Mouse (Mus musculus) inflammation-experienced regulatory T-cells (primary cell): ENCODE data around the gene Gmppb. TPM values are rescaled to one million over a fixed set of nuclear protein-coding genes. Genes with fewer than 3 reads are reported as not detected.

Source experiments
- polyA plus RNA-seq, 2 experiments: library from polyadenylated mRNA; unstranded; fragments of 100-300 nt; shearing (Covaris generic); gene quantifications; one replicate each; pipeline ENCODE4 v1.2.1; 2017

Gene Gmppb
- 10 to 100 TPM; 28.8 to 32.0 TPM for polyA plus RNA-seq

GRCm38 (mm10) chr9:108049016-108049455, at the start of gene Gmppb:
Gene Gmppb (plus strand): TSS chr9:108049242.

GRCm38 (mm10) chr9:108001922-108002770, 46.9 kb upstream of the Gmppb start, which contains the start of gene Ip6k1:
Gene Ip6k1 (plus strand): TSS chr9:108002501.

GRCm38 (mm10) chr9:108052885-108053664, 4.0 kb downstream of the Gmppb start, which contains the start of gene Amigo3:
Gene Amigo3 (plus strand): TSS chr9:108053159.

GRCm38 (mm10) chr9:108080168-108080567, 31.1 kb downstream of the Gmppb start, which contains the start of gene Mst1:
Gene Mst1 (plus strand): TSS chr9:108080436.

GRCm38 (mm10) chr9:108082988-108083431, 34.0 kb downstream of the Gmppb start, which contains the start of gene Rnf123:
Gene Rnf123 (minus strand): TSS chr9:108083346.

GRCm38 (mm10) chr9:108094184-108094941, 45.3 kb downstream of the Gmppb start, which contains the start of gene Apeh:
Gene Apeh (minus strand): TSS chr9:108094606.

Other genes with a start within 250 kb of the Gmppb start
- gene Rbm6, start 176.0 kb upstream of the Gmppb start, polyA plus RNA-seq, result 100 to 1,000 TPM in 1 of 2 experiments, 10 to 100 TPM in 1; 94.7 to 118 TPM
- 10 to 100 TPM; 22.2 to 26.6 TPM for gene Mon1a, start 161.1 kb upstream of the Gmppb start, polyA plus RNA-seq
- gene Mst1r, start 142.4 kb upstream of the Gmppb start, polyA plus RNA-seq, result 1 to 10 TPM in 1 of 2 experiments, under 1 TPM in 1; 0.17 to 3.5 TPM
- gene Actl11, start 120.8 kb upstream of the Gmppb start, polyA plus RNA-seq, result not detected
- gene Camkv, start 113.6 kb upstream of the Gmppb start, polyA plus RNA-seq, result 1 to 10 TPM in 1 of 2 experiments, under 1 TPM in 1; 0.12 to 2.5 TPM
- gene Traip, start 99.1 kb upstream of the Gmppb start, polyA plus RNA-seq, result 1 to 10 TPM; 3.8 to 8.5 TPM
- gene Uba7, start 73.7 kb upstream of the Gmppb start, polyA plus RNA-seq, result 100 to 1,000 TPM; 252 to 291 TPM
- under 1 TPM in 1 of 2 experiments, not detected in 1; 0.14 TPM for gene Gm20661, start 66.2 kb upstream of the Gmppb start, polyA plus RNA-seq
- gene Inka1, start 63.4 kb upstream of the Gmppb start, polyA plus RNA-seq, result 1 to 10 TPM in 1 of 2 experiments, under 1 TPM in 1; 0.25 to 1.5 TPM
- under 1 TPM; 0.06 to 0.82 TPM for gene Cdhr4, start 56.7 kb upstream of the Gmppb start, polyA plus RNA-seq
- not detected for gene Gm20662, start 52.9 kb upstream of the Gmppb start, polyA plus RNA-seq
- 100 to 1,000 TPM; 118 to 147 TPM for gene Ip6k1, start 46.7 kb upstream of the Gmppb start, polyA plus RNA-seq
- gene Amigo3, start 3.9 kb downstream of the Gmppb start, polyA plus RNA-seq, result 1 to 10 TPM in 1 of 2 experiments, under 1 TPM in 1; 0.91 to 3.9 TPM
- gene Mst1, start 31.2 kb downstream of the Gmppb start, polyA plus RNA-seq, result 1 to 10 TPM; 2.0 to 3.1 TPM
- 100 to 1,000 TPM; 114 to 160 TPM for gene Rnf123, start 34.1 kb downstream of the Gmppb start, polyA plus RNA-seq
- gene Apeh, start 45.4 kb downstream of the Gmppb start, polyA plus RNA-seq, result 100 to 1,000 TPM; 122 to 135 TPM
- gene Bsn, start 141.1 kb downstream of the Gmppb start, polyA plus RNA-seq, result under 1 TPM; 0.51 to 0.62 TPM
- gene Dag1, start 214.7 kb downstream of the Gmppb start, polyA plus RNA-seq, result 10 to 100 TPM; 12.6 to 15.8 TPM
- gene Nicn1, start 241.2 kb downstream of the Gmppb start, polyA plus RNA-seq, result 1 to 10 TPM; 1.3 to 3.2 TPM
- gene Amt, start 247.6 kb downstream of the Gmppb start, polyA plus RNA-seq, result under 1 TPM; 0.47 to 0.89 TPM